Mouse (Mus musculus) heart, postnatal 36 days (tissue): ENCODE data around the gene Lama1. TPM values are rescaled to one million over a fixed set of nuclear protein-coding genes. Genes with fewer than 3 reads are reported as not detected.
"Not testable (repeated sequence)": the region's sequence is repeated elsewhere in the genome, so short reads cannot be mapped to it uniquely, and the experiment has no call there.

Experiments
- DNase-seq, 2 experiments: peaks; one replicate each; pipeline ENCODE4 v3.0.0; 2021 to 2022
- intact Hi-C: fragments of 180-260 bp; cut with DNase I; formaldehyde crosslinking; loops from one replicate; pipeline ENCODE4 v1.15.1; 2025
- total RNA-seq, 2 experiments: library from RNA; stranded (reverse); gene quantifications; 2 replicates each; pipeline ENCODE4 v1.2.3; 2021

Lama1 gene
- total RNA-seq, 2 experiments from 2014 or later: 0.42 to 0.84 TPM

GRCm38 (mm10) chr17:67712929-67713328 is 15.9 kb downstream of the Lama1 start:
- DNase-seq: no peak
- intact Hi-C loops: no loop called here

GRCm38 (mm10) chr17:67715466-67715865 is 18.4 kb downstream of the Lama1 start:
- intact Hi-C loops: no loop called here
- no peak for DNase-seq

GRCm38 (mm10) chr17:67722055-67722454 is 25.0 kb downstream of the Lama1 start:
- DNase-seq: no peak
- intact Hi-C loops: no loop called here

GRCm38 (mm10) chr17:67722578-67722977 is 25.5 kb downstream of the Lama1 start:
- no peak for DNase-seq
- intact Hi-C loops: no loop called here

- intact Hi-C loops: no loop called here
- no peak for DNase-seq
These were observed 26.4 kb downstream of the Lama1 start for GRCm38 (mm10) chr17:67723175-67724067.

- DNase-seq: no peak
- intact Hi-C loops: no loop called here
These were observed 29.5 kb downstream of the Lama1 start for GRCm38 (mm10) chr17:67726601-67727000.

- DNase-seq: no peak
- intact Hi-C loops: no loop called here
These were observed 31.7 kb downstream of the Lama1 start for GRCm38 (mm10) chr17:67728751-67729150.

GRCm38 (mm10) chr17:67731096-67731495 is 34.0 kb downstream of the Lama1 start:
- intact Hi-C loops: no loop called here

GRCm38 (mm10) chr17:67731964-67732363 is 34.9 kb downstream of the Lama1 start:
- intact Hi-C loops: no loop called here

More at GRCm38 (mm10) chr17:67731096-67731495, 34.0 kb downstream of the Lama1 start:
- DNase-seq: no peak

GRCm38 (mm10) chr17:67733516-67733915 is 36.5 kb downstream of the Lama1 start:
- intact Hi-C loops: no loop called here
- DNase-seq: no peak

More at GRCm38 (mm10) chr17:67731964-67732363, 34.9 kb downstream of the Lama1 start:
- DNase-seq: no peak

GRCm38 (mm10) chr17:67735722-67736121 is 38.7 kb downstream of the Lama1 start:
- no peak for DNase-seq
- intact Hi-C loops: no loop called here

- DNase-seq, intact Hi-C loops: not testable (repeated sequence)
These were observed 44.2 kb downstream of the Lama1 start for GRCm38 (mm10) chr17:67741229-67741628.

GRCm38 (mm10) chr17:67764167-67764871 is 67.3 kb downstream of the Lama1 start:
- DNase-seq: no peak
- intact Hi-C loops: no loop called here

- no peak for DNase-seq
- intact Hi-C loops: no loop called here
These were observed 76.5 kb downstream of the Lama1 start for GRCm38 (mm10) chr17:67773608-67774007.

- intact Hi-C loops: no loop called here
- peak in 1 of 2 experiments; percentile 6 for DNase-seq
These were observed 79.7 kb downstream of the Lama1 start for GRCm38 (mm10) chr17:67776764-67777163.

GRCm38 (mm10) chr17:67779812-67780211 is 82.8 kb downstream of the Lama1 start:
- peak in 1 of 2 experiments; percentile 7 for DNase-seq

GRCm38 (mm10) chr17:67791091-67791490 is 94.0 kb downstream of the Lama1 start:
- no peak for DNase-seq
- intact Hi-C loops: no loop called here

More at GRCm38 (mm10) chr17:67779812-67780211, 82.8 kb downstream of the Lama1 start:
- intact Hi-C loops: loop anchor here (2.0 kb wide), 1 partner anchor 57 kb away; no protein-coding TSS in a partner anchor

GRCm38 (mm10) chr17:67809171-67809570 is 112.1 kb downstream of the Lama1 start:
- no peak for DNase-seq
- intact Hi-C loops: no loop called here

- intact Hi-C loops: no loop called here
- no peak for DNase-seq
These were observed 116.6 kb downstream of the Lama1 start for GRCm38 (mm10) chr17:67813666-67814065.

- DNase-seq: no peak
- intact Hi-C loops: no loop called here
These were observed 118.7 kb downstream of the Lama1 start for GRCm38 (mm10) chr17:67815720-67816119.

- intact Hi-C loops: no loop called here
- DNase-seq: no peak
These were observed 119.9 kb downstream of the Lama1 start for GRCm38 (mm10) chr17:67816916-67817315.
